Mouse (Mus musculus): ENCODE results near the gene Elovl1. TPM values are rescaled to one million over a fixed set of nuclear protein-coding genes. Genes with fewer than 3 reads are reported as not detected.

Elovl1 gene
- polyA plus RNA-seq, 1 experiment: 303 TPM

DNA sequence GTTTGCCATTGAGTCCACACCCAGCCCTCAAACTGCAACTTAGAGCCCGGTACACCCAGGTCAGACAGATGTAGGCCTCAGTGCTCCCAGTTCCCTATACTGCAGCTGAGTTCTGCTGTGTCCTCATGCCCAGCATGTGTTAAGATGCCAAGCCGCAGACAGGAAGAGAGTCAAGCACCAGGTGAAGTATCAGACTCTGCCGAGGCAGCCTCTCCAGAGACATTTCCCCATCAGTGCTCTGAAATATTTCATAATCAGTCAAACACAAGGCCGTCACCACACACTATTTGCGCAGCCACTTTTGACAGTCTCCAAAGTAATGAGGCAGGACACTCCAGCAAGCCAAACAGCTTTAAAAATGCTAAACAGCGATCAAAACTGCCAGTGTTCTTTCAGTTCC lies 29.5 kb upstream of the Elovl1 start:
- Histone ChIP-seq H3K36me3 (ENCODE audit: control insufficient read depth, insufficient read depth, low read length) (peaks cover 3% of the 10 kb centered on the region), H3K27me3 (replicated peaks; ENCODE audit: control insufficient read depth, insufficient read depth, low read length) (no peaks in the 10 kb centered on the region), H3K4me3 (ENCODE audit: insufficient read depth, low read depth, low read length) (no peak overlapping the region), H3K4me1 (ENCODE audit: control insufficient read depth, insufficient read depth, low read length) (peaks cover 2% of the 10 kb centered on the region; the same call in 1 of the 2 replicates), H3K27ac (ENCODE audit: insufficient read depth, low read depth, low read length) (no peak overlapping the region)
- 95% methylated on average over 6 of the region's 6 CpGs for WGBS
- no peak for TF ChIP-seq POLR2A (IDR thresholded peaks at IDR 0.05; ENCODE audit: low read depth, low read length)
- TF ChIP-seq CTCF (conservative IDR thresholded peaks at IDR 0.05; ENCODE audit: insufficient read depth, insufficient read length, low read depth, low read length): no peak
- DNase-seq: no peak

GRCm38 (mm10) chr4:118401421-118401820 lies 26.5 kb upstream of the Elovl1 start:
- Histone ChIP-seq H3K4me3 (ENCODE audit: insufficient read depth, low read depth, low read length) (no peak overlapping the region), H3K27me3 (replicated peaks; ENCODE audit: control insufficient read depth, insufficient read depth, low read length) (no peaks in the 10 kb centered on the region), H3K27ac (ENCODE audit: insufficient read depth, low read depth, low read length) (no peak overlapping the region), H3K4me1 (ENCODE audit: control insufficient read depth, insufficient read depth, low read length) (peaks cover 2% of the 10 kb centered on the region; the same call in 1 of the 2 replicates), H3K36me3 (ENCODE audit: control insufficient read depth, insufficient read depth, low read length) (peaks cover 3% of the 10 kb centered on the region)
- no peak for TF ChIP-seq POLR2A (IDR thresholded peaks at IDR 0.05; ENCODE audit: low read depth, low read length)
- TF ChIP-seq CTCF (conservative IDR thresholded peaks at IDR 0.05; ENCODE audit: insufficient read depth, insufficient read length, low read depth, low read length): no peak
- DNase-seq: no peak
- 82% methylated on average over 3 of the region's 3 CpGs for WGBS

- Histone ChIP-seq H3K27me3 (replicated peaks; ENCODE audit: control insufficient read depth, insufficient read depth, low read length) (no peaks in the 10 kb centered on the region), H3K4me3 (ENCODE audit: insufficient read depth, low read depth, low read length) (no peak overlapping the region), H3K36me3 (ENCODE audit: control insufficient read depth, insufficient read depth, low read length) (peaks cover 3% of the 10 kb centered on the region), H3K27ac (ENCODE audit: insufficient read depth, low read depth, low read length) (no peak overlapping the region), H3K4me1 (ENCODE audit: control insufficient read depth, insufficient read depth, low read length) (no peaks in the 10 kb centered on the region)
- TF ChIP-seq POLR2A (IDR thresholded peaks at IDR 0.05; ENCODE audit: low read depth, low read length) (no peak), CTCF (conservative IDR thresholded peaks at IDR 0.05; ENCODE audit: insufficient read depth, insufficient read length, low read depth, low read length) (no peak)
- WGBS: 75% methylated on average over 5 of the region's 5 CpGs
- no peak for DNase-seq
Observed at GRCm38 (mm10) chr4:118401918-118402317, 26.0 kb upstream of the Elovl1 start.

DNA sequence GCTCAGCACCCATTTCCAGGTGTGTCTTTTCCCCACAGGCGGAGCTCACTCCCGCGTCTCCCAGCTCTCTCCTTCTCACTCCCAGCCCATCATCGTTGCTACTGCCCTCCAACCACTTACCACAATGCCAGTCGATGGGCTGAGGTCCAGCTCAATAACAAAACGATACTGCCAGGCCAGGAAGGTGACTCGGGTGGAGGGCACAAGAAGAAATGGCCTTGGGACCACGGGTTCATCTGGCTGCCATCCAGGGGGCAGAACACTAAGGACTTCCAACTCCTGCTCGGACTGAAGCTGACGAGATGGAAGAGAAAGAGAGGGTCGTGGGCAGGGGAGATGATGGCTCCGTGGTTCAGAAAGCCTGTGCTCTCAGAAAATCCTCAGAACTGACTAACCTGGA lies 25.2 kb upstream of the Elovl1 start:
- DNase-seq: no peak
- Histone ChIP-seq H3K27me3 (replicated peaks; ENCODE audit: control insufficient read depth, insufficient read depth, low read length) (no peaks in the 10 kb centered on the region), H3K27ac (ENCODE audit: insufficient read depth, low read depth, low read length) (no peak overlapping the region), H3K4me3 (ENCODE audit: insufficient read depth, low read depth, low read length) (no peak overlapping the region), H3K36me3 (ENCODE audit: control insufficient read depth, insufficient read depth, low read length) (peaks cover 3% of the 10 kb centered on the region), H3K4me1 (ENCODE audit: control insufficient read depth, insufficient read depth, low read length) (no peaks in the 10 kb centered on the region)
- TF ChIP-seq POLR2A (IDR thresholded peaks at IDR 0.05; ENCODE audit: low read depth, low read length) (no peak), CTCF (conservative IDR thresholded peaks at IDR 0.05; ENCODE audit: insufficient read depth, insufficient read length, low read depth, low read length) (no peak)
- WGBS: 80% methylated on average over 12 of the region's 12 CpGs

DNA sequence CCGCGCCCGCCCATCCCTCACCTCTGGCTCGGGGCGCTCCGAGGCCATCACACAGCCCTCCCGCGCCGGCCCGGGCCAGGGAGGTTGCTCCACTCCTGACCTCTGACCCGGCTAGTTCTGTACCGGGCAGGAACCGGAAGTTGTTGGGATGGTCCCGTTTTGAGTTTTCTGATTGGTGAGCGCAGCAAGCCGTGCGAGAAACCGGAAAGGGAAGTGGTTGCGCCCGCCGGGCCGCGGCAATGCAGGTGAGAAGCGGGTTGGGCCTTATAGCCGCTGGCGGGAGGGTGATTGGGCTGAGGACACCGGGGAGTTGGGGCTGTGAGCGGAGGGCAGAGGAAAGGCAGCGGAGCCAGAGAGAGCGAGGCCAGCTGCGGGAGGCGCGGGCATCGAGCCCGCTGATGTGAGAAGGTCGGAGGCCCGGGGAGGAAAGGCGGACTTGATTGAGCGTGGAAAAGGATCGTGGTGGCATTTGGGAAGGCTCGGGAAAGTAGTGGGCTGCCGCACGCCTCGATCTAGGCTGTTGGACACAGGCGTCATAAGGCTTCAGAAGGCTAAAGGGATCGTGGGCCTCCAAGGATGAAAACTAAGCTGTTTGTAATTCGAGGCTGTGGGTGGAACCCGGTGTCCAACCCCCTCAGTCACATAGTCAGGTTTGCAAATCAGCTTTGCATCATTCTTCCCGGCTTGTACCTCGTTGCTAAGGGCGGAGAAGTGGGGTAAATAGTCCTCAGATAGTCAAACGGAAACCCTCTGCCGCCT lies 18.6 kb upstream of the Elovl1 start, which contains the start of the genes Szt2 and Med8:
Gene Szt2, minus strand, starts transcription at position 132 of the 759 bp plus-strand sequence.
Gene Med8, plus strand, starts transcription at position 196 of the 759 bp plus-strand sequence.
- under 1% methylated on average over 53 of the region's 53 CpGs for WGBS
- TF ChIP-seq CTCF (conservative IDR thresholded peaks at IDR 0.05; ENCODE audit: insufficient read depth, insufficient read length, low read depth, low read length) (no peak), POLR2A (IDR thresholded peaks at IDR 0.05; ENCODE audit: low read depth, low read length) (no peak)
- Histone ChIP-seq H3K4me1 (ENCODE audit: control insufficient read depth, insufficient read depth, low read length) (peaks cover 8% of the 10 kb centered on the region; the same call in 1 of the 2 replicates), H3K4me3 (ENCODE audit: insufficient read depth, low read depth, low read length) (peak within 1 kb of the TSS; percentile 93), H3K36me3 (ENCODE audit: control insufficient read depth, insufficient read depth, low read length) (no peaks in the 10 kb centered on the region), H3K27ac (ENCODE audit: insufficient read depth, low read depth, low read length) (peak within 1 kb of the TSS; percentile 54), H3K27me3 (replicated peaks; ENCODE audit: control insufficient read depth, insufficient read depth, low read length) (no peaks in the 10 kb centered on the region)
- peak; percentile 97 for DNase-seq

DNA sequence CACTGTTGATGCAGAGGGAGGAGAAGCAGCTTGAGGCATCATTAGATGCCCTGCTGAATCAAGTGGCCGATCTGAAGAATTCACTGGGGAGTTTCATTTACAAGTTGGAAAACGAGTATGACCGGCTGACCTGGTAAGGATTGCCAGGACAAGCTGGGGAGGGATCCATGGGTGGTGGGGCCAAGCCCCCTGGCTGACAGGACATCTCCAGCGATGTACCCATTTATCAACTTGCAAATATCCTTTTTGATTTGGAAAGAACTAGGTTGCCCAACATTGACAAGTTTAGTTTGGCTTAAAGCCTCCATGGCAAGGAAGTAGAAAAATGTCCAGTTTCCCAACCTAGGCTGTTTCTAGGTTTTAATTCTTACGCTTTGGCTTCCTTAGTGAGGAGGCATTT lies 17.0 kb upstream of the Elovl1 start:
- H3K4me1 ChIP-seq (ENCODE audit: control insufficient read depth, insufficient read depth, low read length): peaks cover 8% of the 10 kb centered on the region; the same call in 1 of the 2 replicates
- H3K36me3 ChIP-seq (ENCODE audit: control insufficient read depth, insufficient read depth, low read length): no peaks in the 10 kb centered on the region
- TF ChIP-seq POLR2A (IDR thresholded peaks at IDR 0.05; ENCODE audit: low read depth, low read length) (no peak), CTCF (conservative IDR thresholded peaks at IDR 0.05; ENCODE audit: insufficient read depth, insufficient read length, low read depth, low read length) (no peak)
- no peak overlapping the region for H3K4me3 ChIP-seq (ENCODE audit: insufficient read depth, low read depth, low read length)
- WGBS: 71% methylated on average over 5 of the region's 5 CpGs
- H3K27ac ChIP-seq (ENCODE audit: insufficient read depth, low read depth, low read length): no peak overlapping the region
- DNase-seq: no peak
- no peaks in the 10 kb centered on the region for H3K27me3 ChIP-seq (replicated peaks; ENCODE audit: control insufficient read depth, insufficient read depth, low read length)

- Histone ChIP-seq H3K4me3 (ENCODE audit: insufficient read depth, low read depth, low read length) (no peak overlapping the region), H3K27ac (ENCODE audit: insufficient read depth, low read depth, low read length) (no peak overlapping the region), H3K27me3 (replicated peaks; ENCODE audit: control insufficient read depth, insufficient read depth, low read length) (no peaks in the 10 kb centered on the region), H3K4me1 (ENCODE audit: control insufficient read depth, insufficient read depth, low read length) (peaks cover 8% of the 10 kb centered on the region; the same call in 1 of the 2 replicates), H3K36me3 (ENCODE audit: control insufficient read depth, insufficient read depth, low read length) (no peaks in the 10 kb centered on the region)
- TF ChIP-seq POLR2A (IDR thresholded peaks at IDR 0.05; ENCODE audit: low read depth, low read length): no peak
- no peak for TF ChIP-seq CTCF (conservative IDR thresholded peaks at IDR 0.05; ENCODE audit: insufficient read depth, insufficient read length, low read depth, low read length)
- DNase-seq: no peak
- 91% methylated on average over 5 of the region's 5 CpGs for WGBS
Observed at GRCm38 (mm10) chr4:118413553-118413952, 14.3 kb upstream of the Elovl1 start.

Data from kidney, adult 2 months (tissue).